Mouse (Mus musculus) brain, adult 2 months (tissue): ENCODE data around the gene Fgd4.
A peak's percentile ranks its signal among the peaks of the same experiment; 100 is the strongest.
"Not testable (repeated sequence)": the region's sequence is repeated elsewhere in the genome, so short reads cannot be mapped to it uniquely, and the experiment has no call there.

Source experiments
- DNase-seq: peaks from one replicate; pipeline ENCODE4 v3.0.0; 2011; ENCODE audit warnings: low read depth, low spot score

The Fgd4 gene

DNA sequence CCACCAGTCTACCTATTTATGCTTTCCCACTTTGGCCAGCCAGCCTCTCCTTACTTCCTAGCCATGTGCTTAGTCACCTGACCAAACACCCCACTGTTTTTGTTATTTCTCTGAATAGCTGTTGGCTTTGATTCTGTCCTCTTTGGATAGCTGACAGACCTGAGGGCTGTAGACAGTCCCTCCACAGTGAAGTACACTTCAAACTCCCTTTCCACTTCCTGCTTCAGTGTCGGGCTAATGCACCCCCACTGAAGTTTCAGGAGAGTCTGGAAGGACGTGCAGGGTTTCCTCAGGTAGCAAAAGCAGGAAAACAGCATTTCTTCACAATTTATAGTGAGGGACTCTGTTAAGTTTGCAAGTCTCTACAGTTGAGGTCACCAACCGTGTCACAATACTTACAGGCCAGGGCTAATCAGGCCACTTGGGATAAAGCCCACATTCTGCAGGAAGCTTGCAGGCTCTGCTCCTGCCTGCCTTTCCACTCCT lies 57.4 kb downstream of the Fgd4 start:
- DNase-seq: peak; percentile 96

DNA sequence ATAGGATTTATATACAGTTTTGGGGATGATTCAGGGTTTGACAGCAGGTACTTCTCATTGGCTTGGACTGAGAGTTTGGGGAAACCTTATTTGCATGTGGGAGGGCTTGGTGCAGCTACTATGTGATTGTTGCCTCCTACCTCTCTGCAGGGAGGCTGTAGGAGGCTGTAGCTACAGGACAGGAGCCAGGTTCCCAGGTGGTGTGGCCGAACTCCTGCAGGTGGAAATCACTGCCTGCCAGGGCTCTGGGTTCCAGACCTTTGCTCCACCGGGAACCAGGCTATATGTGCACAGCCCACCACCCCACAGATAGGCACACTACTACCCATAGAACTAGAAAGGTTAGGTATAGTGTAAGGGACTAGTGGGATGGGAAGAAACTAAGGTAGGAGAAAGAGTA lies 61.0 kb downstream of the Fgd4 start:
- peak; percentile 63 for DNase-seq

DNA sequence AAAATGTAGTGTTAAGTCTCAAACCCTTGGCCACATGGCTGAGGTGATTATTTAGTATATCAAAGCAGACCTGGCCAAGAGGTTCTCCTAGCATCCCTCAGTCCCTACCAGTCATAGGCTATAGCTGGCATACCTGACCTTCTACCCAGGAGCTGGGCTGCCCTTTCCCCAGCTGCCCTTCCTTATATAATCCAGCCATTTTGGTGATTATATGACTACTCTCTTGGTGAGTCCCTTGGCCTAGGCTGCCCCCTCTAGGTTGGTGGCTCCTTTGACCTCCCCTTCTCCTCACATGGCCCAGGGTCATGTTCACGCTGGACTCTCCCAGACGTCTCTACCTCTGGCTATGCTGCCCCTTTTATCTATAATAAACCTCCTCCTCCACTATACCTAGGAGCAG lies 65.1 kb downstream of the Fgd4 start:
- DNase-seq: no peak

DNA sequence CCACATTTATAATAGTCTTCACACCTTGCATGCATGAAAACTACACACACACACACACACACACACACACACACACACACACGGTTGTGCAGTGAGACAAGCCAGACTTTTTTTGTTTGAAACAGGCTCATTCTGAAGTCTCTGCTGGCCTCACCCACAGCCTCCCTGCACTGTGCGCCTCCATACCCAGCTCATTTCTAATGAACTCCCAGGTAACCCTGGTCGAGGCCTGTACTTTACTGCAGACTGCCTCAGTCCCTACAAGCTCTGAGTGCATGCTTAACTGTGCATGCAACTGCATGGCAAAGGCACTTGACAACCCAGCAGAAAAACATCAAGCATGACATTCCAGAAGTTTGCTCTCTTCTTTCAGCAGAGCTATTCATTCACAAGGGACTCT lies 72.3 kb downstream of the Fgd4 start:
- DNase-seq: no peak

DNA sequence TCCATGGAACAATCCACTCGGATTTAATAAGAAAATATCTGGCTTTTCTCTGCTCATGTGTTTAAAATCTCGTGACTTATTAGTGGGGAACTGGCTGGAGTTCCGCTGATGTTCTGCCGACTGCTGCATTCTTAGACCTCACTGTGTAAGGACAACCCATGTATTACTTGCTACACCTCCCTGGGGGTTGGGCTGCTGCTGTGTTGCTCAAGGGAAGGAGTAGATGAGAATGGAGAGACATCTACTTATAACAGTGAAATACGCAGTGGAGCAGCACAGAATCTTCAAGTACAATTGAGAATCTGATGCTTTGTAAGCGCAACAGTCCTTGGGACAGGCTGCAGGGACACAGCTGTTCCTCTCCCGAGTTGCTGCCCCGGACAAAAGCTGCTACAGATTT lies 73.1 kb downstream of the Fgd4 start:
- peak; percentile 68 for DNase-seq

DNA sequence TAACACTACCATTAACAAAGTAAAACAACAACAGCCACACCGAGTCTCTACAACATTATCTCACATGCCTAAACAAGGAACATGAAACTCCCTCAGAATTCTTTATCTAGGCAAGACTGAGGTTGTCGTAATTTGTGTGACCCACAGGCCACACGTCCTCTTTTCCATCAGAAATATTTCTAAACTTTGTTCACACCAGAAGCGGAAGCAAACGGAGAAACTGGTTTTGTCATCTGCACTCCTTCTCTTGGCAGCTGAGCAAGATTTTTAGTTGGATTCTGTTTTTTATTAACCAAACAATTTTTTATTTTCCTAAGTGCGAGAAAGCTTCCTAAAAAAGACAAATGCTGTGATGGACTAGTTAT lies 73.6 kb downstream of the Fgd4 start:
- DNase-seq: peak; percentile 29

DNA sequence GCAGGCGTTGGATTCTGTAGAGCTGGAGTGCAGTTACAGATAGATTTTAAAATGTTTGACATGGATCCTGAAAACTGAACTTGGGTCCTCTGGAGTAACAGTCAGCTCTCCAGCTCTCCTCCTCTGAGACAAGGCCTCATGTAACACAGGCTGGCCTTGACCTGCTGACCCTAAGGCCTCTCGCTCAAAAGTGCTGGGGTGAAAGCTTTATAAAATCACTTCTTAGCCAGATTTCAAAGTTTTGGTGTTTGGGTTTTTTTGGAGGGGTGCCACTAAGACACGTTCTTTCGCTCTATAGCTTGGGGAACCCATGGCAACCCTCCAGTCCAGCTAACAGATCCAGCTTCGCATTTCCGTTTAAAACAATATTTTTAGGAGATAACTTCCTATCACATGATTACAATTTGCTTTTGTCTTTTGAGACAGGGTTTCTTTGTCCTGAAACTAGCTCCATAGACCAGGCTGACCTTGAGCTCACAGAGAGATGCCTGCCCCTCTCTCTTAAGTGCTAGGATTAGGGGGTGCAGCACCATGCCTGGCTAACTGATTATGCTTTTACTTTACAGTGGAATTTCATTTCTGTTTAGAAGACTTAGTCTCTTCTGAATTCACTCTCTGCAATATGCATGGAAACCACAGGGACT lies 74.1 kb downstream of the Fgd4 start:
- no peak for DNase-seq

DNA sequence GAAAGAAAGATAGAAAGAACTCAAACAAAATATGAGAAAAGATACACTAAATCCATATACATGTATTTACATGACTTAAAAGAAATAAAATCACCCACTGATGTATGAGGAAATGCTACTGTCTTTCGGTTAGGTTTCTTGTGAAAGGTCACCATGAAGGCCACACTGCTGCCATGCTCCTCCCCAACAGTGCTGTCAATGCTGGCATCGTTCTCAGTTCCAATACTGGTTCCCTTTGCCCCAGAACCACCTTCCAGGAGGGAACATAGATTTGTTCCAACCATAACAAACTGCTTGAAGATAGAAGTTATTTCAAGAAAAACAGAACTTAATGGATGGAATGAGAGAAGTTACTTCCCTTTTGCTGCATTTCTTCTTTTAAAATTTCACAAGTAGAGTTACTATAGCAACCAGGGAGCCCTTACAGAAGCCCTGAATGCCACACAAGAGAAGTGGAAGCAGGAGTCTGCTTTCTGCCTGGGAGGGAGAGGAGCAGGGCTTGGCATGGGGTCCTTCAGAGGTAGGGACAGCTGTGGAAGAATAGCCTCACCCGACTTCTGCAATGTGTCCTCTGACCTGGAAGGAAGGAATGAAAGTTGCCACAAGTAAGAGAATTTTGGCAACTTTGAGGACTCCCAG lies 75.0 kb downstream of the Fgd4 start:
- peak; percentile 31 for DNase-seq

DNA sequence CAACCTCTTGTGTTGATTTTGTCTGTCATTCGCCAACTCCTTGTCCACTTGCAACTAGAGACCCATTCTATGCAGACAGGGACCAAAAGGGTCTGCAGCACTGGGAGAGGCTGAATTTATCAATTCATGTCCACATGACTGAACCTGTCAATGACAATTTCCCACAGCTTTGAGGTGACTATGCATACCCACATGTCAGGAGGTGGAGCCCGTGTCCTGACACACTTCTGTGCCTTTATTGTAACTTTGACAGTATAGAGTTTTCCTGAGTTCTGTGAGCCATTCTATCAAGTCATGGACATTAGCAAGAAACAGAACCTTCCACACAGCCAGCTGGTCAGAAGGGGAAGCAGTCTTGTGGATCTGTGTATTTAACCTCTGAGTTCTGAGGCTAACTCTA lies 76.7 kb downstream of the Fgd4 start:
- DNase-seq: no peak

DNA sequence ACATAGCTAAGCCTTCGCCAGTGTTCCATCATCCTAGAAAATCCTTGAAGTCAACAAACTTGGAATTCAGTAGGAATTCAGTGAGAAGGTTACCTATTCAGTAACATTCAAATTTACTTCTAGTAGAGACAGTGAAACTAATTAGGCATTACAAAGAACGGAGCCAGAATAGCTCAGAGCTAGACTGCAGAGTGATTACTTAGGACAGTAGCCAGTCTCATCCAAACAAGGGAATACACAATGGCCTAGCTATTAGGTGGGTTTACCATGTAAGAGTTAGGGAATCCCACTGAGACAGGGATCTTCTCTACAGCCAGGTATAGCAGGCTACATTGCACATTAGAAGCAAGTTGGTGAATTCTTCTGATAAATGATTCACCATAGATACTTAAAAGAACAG lies 77.5 kb downstream of the Fgd4 start:
- DNase-seq: not testable (repeated sequence)

DNA sequence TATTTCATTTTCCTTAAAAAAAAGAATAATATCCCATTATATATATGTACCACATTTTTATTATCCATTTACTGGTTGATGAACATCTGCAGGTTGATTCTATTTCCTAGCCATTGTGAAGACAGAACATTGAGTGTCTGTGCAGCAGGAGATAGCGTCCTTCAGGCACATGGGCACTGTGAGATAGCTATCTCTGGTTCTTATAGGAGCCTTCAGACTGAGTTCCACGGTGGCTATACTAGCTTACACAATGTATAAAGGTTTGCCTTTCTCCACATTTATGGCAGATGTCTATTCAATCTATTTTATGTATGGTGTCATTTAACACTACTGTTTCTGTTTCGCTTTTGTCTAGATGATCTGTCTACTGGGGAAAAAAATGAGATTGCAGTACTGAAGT lies 98.9 kb downstream of the Fgd4 start:
- no peak for DNase-seq

DNA sequence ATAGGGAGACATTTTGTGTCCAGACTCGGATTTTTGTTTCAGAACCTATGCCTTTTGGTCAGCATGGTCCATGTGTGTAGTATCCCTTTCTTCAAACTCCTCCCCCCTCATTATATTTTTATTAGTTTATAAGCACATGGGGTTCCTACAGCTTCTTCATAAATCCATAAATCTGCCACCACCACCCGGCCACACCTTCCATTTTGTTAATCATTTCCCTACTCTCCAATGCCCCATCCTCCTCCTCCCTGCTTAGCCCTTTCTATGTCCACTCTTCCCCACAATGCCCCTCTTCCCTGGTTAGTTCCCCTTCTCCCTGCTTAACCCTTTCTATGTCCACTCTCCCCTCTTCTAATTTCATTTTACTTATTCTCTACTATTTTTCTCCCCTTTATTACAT lies 99.4 kb downstream of the Fgd4 start:
- DNase-seq: no peak

DNA sequence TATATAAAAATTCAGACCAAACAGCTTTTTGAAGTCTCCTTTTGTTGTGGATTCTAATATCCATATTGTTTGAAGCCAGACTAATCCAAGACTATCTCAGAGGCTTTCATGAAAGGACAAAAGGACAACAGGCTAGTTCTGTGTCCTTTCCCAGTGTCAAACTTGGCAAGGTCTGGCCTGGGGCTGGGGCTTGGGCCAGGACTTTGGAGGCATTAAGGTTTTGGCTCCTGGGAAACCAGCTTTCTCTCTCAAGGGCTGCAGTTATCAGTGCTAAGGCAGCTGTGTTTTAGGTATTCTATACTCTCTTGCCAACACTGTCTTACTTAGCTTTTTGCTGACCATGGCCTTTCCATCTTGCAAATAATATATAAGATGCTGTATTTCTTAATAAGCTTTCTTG lies 101.6 kb downstream of the Fgd4 start:
- DNase-seq: peak; percentile 62

DNA sequence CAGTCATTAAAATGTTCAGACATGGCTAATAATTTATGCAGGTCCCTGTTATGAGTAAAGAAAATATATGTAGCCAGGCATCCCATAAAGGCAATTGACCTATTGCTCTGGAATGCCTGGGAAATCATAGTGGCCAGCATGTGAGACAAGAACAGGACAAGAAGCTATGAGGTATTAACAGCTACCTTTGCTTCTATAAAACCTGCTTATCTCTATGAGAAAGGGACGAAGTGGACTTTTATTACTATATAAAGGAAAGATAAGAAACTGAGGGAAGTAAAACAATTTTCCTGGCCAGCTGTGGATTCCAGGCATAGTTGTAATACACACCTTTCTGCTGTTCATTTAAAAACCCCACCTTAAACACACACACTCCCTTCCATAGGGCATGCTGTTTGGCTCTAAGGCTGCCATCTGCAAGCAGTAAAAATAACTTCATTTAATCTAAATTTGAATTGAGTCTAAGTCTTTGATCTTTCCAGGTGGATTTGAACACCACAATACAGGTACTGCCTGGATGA lies 114.8 kb downstream of the Fgd4 start:
- DNase-seq: no peak

DNA sequence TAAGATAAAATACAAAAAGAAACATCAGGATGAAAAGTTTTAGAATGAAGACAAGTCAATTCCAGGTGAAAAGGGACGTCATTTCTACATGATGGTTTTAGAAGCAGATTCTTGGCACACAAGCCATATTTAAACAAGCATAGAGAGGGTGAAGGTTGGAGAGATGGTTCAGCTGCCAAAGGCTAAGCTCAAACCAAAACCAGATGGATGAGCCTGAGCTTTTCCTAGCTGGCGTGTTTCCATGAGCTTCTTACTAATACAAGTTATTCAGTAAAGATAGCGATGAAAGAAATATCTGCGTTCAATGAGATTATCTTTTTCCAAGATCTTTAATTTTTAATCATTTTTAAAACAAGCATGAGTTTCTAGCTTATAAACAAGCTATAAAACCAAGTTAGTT lies 115.7 kb downstream of the Fgd4 start:
- peak; percentile 88 for DNase-seq

DNA sequence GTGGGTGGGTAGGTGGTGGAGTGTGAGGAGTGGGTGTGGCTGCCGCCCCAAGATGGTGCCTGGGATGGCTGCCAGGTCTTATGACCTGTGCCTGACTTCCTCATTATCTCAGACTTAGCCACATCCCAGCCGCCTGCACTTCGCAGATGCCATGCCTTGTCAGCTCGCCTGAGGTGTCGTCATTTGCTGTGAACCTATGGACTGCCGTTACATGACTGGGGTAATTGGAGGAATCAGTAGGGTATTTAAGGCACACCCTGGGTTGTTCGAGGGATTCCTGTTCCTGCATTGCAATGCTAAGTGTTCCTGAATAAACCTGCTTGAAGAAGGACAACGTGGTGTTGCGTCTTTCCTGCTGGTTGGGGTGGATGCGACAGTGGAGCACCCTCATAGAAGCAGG lies 126.9 kb downstream of the Fgd4 start:
- not testable (repeated sequence) for DNase-seq

DNA sequence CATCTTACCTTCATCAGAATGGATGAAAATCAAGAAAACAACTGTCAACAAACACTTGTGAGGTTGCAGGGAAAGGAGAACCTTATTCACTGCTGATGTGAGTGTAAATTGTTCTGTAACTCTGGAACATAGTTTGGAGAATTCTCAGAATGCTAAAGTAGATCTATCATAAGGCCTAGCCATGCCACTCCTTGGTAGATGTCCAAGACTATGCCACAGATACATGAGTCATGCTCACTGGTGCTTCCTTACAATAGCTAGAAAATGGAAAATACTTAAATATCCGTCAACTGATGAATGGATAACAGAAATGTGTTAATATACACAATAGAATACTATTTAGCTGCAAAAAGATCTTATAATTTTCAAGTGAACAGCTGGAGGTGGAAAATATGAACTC lies 150.3 kb downstream of the Fgd4 start:
- peak; percentile 64 for DNase-seq

DNA sequence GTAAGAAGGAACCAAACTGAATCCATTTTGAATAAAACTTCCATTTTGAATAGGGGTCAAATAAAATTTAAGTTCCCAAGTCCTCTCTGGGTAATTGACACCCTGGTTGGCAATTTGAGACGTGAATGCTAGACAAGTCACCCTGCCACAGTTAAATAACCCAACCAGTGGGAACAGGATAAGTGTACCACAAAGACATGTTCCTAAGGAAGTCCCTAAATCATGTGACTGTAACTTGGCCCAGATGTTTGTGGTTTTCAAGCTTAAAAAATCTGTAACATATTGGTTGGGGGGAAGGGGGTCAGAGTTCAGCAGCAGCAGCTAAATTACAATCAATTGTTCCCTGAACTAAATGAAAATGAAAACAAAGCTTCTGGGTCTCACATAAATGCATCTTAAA lies 161.9 kb downstream of the Fgd4 start:
- DNase-seq: no peak

DNA sequence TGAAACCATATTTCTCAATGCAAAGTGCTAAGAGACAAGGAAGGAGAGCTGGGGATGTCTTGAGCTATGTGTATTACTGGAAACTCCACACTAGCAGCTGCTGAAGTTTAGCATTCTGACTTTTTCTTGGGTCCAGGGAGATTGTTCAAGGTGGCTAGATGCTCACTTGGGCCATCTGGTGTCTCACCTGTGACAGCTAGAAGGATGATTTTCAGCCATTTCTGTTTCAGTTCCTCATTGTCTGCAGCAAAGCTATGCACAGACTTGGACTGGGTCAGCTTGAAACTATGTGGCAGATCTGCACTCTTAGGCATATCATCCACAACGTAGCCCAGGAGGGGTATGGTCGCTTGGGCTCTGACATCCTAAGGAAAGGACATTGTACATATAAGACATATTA lies 177.9 kb downstream of the Fgd4 start:
- DNase-seq: no peak

DNA sequence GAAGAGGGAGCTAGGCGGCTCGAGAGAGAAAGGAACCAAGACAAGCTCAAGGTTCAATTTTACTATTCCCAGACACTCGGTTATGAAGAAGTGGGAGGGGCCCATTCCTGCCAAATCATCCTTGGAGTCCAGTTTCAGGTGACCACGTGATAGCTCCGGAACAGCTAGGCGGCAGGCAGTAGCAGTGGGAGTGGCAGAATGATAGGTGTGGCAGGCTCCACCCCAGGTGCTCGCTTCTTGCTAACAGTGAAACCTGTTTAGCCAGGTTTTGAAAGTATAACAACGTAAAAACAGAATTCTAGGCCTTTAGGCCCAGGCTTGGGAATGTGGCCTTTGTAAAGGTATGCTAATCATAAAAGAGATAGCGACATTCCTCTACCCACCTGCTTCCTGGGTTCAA lies 233.1 kb downstream of the Fgd4 start:
- DNase-seq: not testable (repeated sequence)
